Mouse (Mus musculus) T-helper 1 cell (primary cell): ENCODE measurements around the gene Defb43.

Experiments used
- in situ Hi-C: fragments of 300-600 bp; cut with MboI, MseI; formaldehyde crosslinking; loops from one replicate; pipeline ENCODE4 v1.15.1; 2025; ENCODE audit warnings: high pct_unique_total_duplicates

The Defb43 gene

GRCm38 (mm10) chr14:63011471-63011870 is at the start of gene Defb43:
Gene Defb43 (plus strand): TSS chr14:63011771.
- in situ Hi-C loops = no loop called here

- in situ Hi-C loops = no loop called here
These were observed 47.9 kb upstream of the Defb43 start for GRCm38 (mm10) chr14:62963632-62964031.

GRCm38 (mm10) chr14:62965342-62965741 is 46.2 kb upstream of the Defb43 start:
- in situ Hi-C loops = no loop called here

- in situ Hi-C loops = no loop called here
These were observed 45.6 kb upstream of the Defb43 start for GRCm38 (mm10) chr14:62965811-62966520.

- in situ Hi-C loops = no loop called here
These were observed 36.5 kb upstream of the Defb43 start for GRCm38 (mm10) chr14:62975046-62975445.

GRCm38 (mm10) chr14:62979815-62980214 is 31.8 kb upstream of the Defb43 start:
- in situ Hi-C loops = no loop called here

GRCm38 (mm10) chr14:62984410-62984809 is 27.2 kb upstream of the Defb43 start, which contains the start of gene Defb48:
Gene Defb48 (minus strand): TSS chr14:62984510.
- in situ Hi-C loops = no loop called here

- in situ Hi-C loops = no loop called here
These were observed 20.3 kb upstream of the Defb43 start for GRCm38 (mm10) chr14:62991271-62991670.

- in situ Hi-C loops = no loop called here
These were observed 19.6 kb upstream of the Defb43 start for GRCm38 (mm10) chr14:62991849-62992510.

- in situ Hi-C loops = no loop called here
These were observed 13.8 kb upstream of the Defb43 start, which contains the start of gene Defb47 for GRCm38 (mm10) chr14:62997777-62998176. Gene Defb47 (plus strand): TSS chr14:62998077.

- in situ Hi-C loops = no loop called here
These were observed 12.6 kb upstream of the Defb43 start for GRCm38 (mm10) chr14:62998977-62999376.

GRCm38 (mm10) chr14:63002588-63002987 is 9.0 kb upstream of the Defb43 start:
- in situ Hi-C loops = no loop called here

- in situ Hi-C loops = no loop called here
These were observed 1.5 kb downstream of the Defb43 start for GRCm38 (mm10) chr14:63013082-63013481.

- in situ Hi-C loops = no loop called here
These were observed 3.1 kb downstream of the Defb43 start for GRCm38 (mm10) chr14:63014667-63015066.

- in situ Hi-C loops = no loop called here
These were observed 9.1 kb downstream of the Defb43 start for GRCm38 (mm10) chr14:63020524-63021156.

GRCm38 (mm10) chr14:63046691-63047090 is 35.1 kb downstream of the Defb43 start, which contains the start of gene Defb42:
Gene Defb42 (plus strand): TSS chr14:63046991.
- in situ Hi-C loops = no loop called here

- in situ Hi-C loops = no loop called here
These were observed 38.4 kb downstream of the Defb43 start, which contains the start of gene Defb30 for GRCm38 (mm10) chr14:63049910-63050370. Gene Defb30 (minus strand): TSS chr14:63049960.

- in situ Hi-C loops = no loop called here
These were observed 39.2 kb downstream of the Defb43 start for GRCm38 (mm10) chr14:63050769-63051168.

- in situ Hi-C loops = no loop called here
These were observed 43.2 kb downstream of the Defb43 start for GRCm38 (mm10) chr14:63054729-63055128.

GRCm38 (mm10) chr14:63060361-63060760 is 48.8 kb downstream of the Defb43 start:
- in situ Hi-C loops = no loop called here

GRCm38 (mm10) chr14:63062184-63062583 is 50.6 kb downstream of the Defb43 start:
- in situ Hi-C loops = no loop called here

- in situ Hi-C loops = loop anchor here (5.0 kb wide), 1 partner anchor 137 kb away; no protein-coding TSS in a partner anchor
These were observed 53.8 kb downstream of the Defb43 start for GRCm38 (mm10) chr14:63065391-63065790.
